Mouse (Mus musculus) T-helper 2 cell (primary cell): Measurements from ENCODE around the gene Olfr933.

Experiments
- in situ Hi-C: fragments of 300-600 bp; cut with MboI, MseI; formaldehyde crosslinking; loops from one replicate; pipeline ENCODE4 v1.15.1; 2025; ENCODE audit warnings: high pct_unique_total_duplicates

Gene Olfr933

DNA sequence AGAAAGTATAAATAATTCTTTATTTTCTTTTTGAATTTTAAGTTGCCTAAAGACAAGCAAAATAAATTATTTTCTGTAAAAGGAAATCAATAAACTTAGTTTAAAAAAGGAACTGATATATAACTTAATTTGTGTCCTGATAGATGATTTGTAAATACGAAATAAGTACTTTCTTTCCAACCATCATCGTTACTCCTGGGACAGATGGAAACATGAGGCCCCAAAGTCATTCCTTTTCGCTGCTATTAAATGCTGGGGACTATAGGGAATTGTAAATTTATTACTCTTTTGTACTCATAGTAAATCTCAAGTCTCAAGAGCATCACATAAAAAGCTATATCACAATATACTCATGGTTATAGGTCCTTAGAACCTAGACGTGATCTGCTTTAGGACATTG lies at the start of gene Olfr933:
TSS of gene Olfr933 (plus strand) at position 301 of the 400 bp plus-strand sequence.
- in situ Hi-C loops: no loop called here

GRCm38 (mm10) chr9:38929509-38929908 lies 42.6 kb upstream of the Olfr933 start, which contains the start of gene Olfr930:
Gene Olfr930 (plus strand): TSS chr9:38929809.
- in situ Hi-C loops: no loop called here

GRCm38 (mm10) chr9:38953401-38954123 lies 18.6 kb upstream of the Olfr933 start:
- in situ Hi-C loops: no loop called here

DNA sequence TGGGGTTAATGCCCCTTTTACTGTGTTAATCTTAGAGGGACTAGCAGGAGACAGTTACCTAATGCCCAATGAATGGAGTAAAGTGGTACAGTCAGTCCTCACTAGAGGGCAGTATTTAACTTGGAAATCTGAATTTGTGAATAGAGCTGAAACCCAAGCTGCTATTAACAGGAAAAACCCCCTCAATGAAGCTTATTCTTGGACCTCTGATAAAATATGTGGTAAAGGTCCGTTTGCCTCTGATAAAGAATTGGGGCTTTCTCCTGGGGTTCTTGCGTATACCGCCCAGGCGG lies 18.0 kb upstream of the Olfr933 start:
- in situ Hi-C loops: no loop called here

DNA sequence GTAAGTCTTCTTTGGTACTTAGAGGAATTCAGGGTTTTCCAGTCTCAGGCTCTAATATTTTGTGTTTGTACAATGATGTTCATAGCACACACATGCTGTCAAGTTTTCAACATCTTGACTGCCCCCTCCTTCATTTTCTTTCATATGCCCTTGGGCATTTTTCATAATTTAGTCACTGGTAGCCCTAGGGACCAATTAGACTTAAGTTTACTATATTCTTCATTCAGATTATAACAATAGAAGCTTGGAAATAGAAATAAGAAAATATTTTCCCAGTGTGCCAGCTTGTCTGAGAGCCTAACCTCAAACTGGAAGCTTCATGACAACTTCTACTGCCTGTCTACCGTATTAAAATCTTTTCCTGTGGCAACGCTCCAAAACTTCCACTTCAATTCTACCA lies 16.1 kb downstream of the Olfr933 start, which contains the start of gene Olfr934:
TSS of gene Olfr934 (minus strand) at position 101 of the 400 bp plus-strand sequence.
- in situ Hi-C loops: no loop called here

- in situ Hi-C loops: no loop called here
Measured at GRCm38 (mm10) chr9:38999583-38999982, 27.5 kb downstream of the Olfr933 start, which contains the start of gene Olfr935. Gene Olfr935 (minus strand): TSS chr9:38999683.

DNA sequence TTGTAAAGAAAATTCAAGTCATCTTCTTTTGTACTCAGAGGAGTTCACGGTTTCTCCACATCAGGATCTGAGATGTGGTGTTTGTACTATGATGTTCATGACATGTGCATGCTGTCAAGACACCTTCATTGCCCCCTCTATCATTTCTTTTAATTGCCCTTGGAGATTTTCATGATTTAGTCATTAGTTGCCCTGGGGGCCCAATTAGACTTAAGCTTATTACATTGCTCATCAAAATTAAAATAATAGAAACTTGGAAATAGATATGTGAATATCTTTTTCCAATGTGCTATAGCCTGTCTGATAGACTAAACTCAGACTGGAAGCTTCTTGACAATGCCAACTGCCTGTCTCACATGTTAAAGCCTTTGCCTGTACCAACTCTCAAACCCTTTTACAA lies 51.2 kb downstream of the Olfr933 start, which contains the start of gene Olfr146:
TSS of gene Olfr146 (minus strand) at position 101 of the 400 bp plus-strand sequence.
- in situ Hi-C loops: no loop called here
